Mouse (Mus musculus) stomach, postnatal 0 days (tissue): ENCODE measurements around the gene Ggta1.

Experiments used
- CTCF ChIP-seq: IDR thresholded peaks from 2 replicates; pipeline ENCODE4 v1.5.1; 2016; ENCODE audit warnings: antibody characterized with exemption, low read depth, mild to moderate bottlenecking, moderate library complexity
- EP300 ChIP-seq: optimal IDR thresholded peaks from 2 replicates; pipeline ENCODE3; 2016; ENCODE audit warnings: antibody characterized with exemption

DNA sequence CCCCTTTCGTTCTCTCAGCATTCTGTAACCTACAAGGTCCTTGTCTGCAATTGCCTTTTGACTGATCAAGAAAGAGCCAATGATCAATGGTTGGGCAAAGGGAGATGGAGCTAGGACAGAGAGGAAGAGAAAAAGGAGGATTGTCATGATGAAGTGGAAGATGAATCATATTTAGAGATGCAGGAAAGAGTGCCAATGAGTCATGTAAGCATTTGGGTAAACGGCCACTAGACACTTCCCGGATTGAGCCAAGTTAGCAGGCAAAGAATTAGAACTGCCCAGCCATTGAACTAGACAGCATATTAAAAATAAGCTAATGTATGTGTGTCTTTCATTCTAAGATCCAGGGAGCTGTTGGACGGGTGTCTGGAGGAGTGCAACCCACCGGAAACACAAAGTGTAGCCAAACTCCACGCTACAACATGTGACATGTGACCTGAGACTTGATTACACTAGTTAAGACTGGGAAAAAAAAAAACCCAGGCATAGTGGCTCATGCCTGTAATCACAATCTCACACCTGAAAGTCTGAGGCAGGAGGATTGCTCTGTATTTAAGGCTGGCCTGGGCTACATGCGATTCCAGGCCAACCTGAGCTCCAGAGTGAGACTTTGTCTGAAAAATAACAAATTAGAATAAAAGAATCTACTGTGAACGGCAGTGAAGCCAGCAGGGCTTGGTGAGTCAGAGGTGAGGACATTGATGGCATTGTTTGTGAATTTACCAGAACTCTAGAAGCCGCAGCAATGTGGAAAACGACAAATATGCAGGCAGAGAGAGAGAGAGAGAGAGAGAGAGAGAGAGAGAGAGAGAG, 15.2 kb upstream of the Ggta1 start:
- TF ChIP-seq CTCF (no peak), EP300 (no peak)
